In the genomic region with DNA sequence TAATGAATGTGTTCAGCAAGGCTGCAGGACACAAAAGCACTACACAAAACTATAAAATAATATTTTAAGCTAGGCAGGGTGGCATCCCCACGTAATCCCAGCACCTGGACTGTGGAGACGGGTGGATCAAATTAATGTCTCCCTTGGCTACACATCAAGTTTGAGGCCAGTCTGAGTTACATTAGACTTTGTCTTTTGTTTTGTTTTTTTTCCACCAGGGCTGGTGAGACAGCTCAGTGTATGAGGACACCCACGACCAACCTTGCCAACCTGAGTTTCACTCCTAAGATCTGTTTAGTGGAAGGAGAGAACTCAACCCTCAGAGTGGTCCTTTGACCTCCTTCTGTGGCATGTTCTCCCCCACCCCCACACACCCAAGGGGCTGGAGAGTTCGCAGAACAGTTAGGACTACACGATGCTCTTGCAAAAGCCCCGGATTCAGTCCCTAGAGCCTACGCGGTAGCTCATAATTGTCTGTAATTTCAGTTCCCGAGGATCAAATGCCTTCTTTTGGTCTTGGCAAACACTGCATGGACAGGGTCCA, we compare ENCODE assay signal across 16 mouse cellular contexts. TPM values are rescaled to one million over a fixed set of nuclear protein-coding genes. Genes with fewer than 3 reads are reported as not detected.
DNase-seq lines count a peak whose midpoint lies in the region; ATAC-seq lines count a peak whose summit lies in the region.
"Had no signal": no experiment of that assay in that cellular context is flagged by ENCODE, and none has a peak within 500 bp of the region (broad histone marks: within the 10 kb centered on the region; RNA-seq: fewer than 3 reads in every experiment).

No protein-coding gene starts in this region.

- no peak overlapping the region for H3K4me2 ChIP-seq in kidney, embryonic 16.5 days (replicated peaks; ENCODE audit: low read depth, low read length)
- H3K4me2 ChIP-seq in forebrain, embryonic 14.5 days (ENCODE audit: low read length) = no peak overlapping the region
- H3K4me2 ChIP-seq: embryonic facial prominence, embryonic 13.5 days; forebrain, embryonic 15.5 days; heart, embryonic 13.5 days; hindbrain, embryonic 15.5 days had no signal

- 70% methylated on average over 9 of the region's 9 CpGs for WGBS in kidney, embryonic 16.5 days
- whole genome bisulfite sequencing in forebrain, embryonic 14.5 days = 88% methylated on average over 9 of the region's 9 CpGs

- no peaks in the 10 kb centered on the region for H3K9me3 ChIP-seq in kidney, embryonic 16.5 days (ENCODE audit: low read length)
- H3K9me3 ChIP-seq in forebrain, embryonic 14.5 days (replicated peaks; ENCODE audit: control insufficient read depth, low read length) = no peaks in the 10 kb centered on the region
- H3K9me3 ChIP-seq: embryonic facial prominence, embryonic 13.5 days; forebrain, embryonic 15.5 days; heart, embryonic 13.5 days; hindbrain, embryonic 15.5 days had no signal

- H3K27ac ChIP-seq in kidney, embryonic 16.5 days (ENCODE audit: low read length) = no peak overlapping the region
- peak overlapping the region; percentile 38; the same call in 1 of the 2 replicates for H3K27ac ChIP-seq in brown adipose tissue, adult 24 weeks (replicated peaks; ENCODE audit: low read depth, low read length)
- no peak overlapping the region for H3K27ac ChIP-seq in forebrain, embryonic 14.5 days (ENCODE audit: low read depth, low read length)
- H3K27ac ChIP-seq: embryonic facial prominence, embryonic 13.5 days; forebrain, embryonic 15.5 days; heart, embryonic 13.5 days; hindbrain, embryonic 15.5 days had no signal

- DNase-seq in adrenal gland, postnatal 14 days = peak; percentile 65
- no peak for DNase-seq in adrenal gland, postnatal 4 days (ENCODE audit: low spot score in 2 of 2)
- DNase-seq in kidney, postnatal 36 days = peak; percentile 49
- DNase-seq in forebrain, embryonic 14.5 days (ENCODE audit: low spot score) = no peak
- DNase-seq: cerebellum, adult 18-20 months; cerebellum, adult 9-11 months; cerebellum, postnatal 36 days; gastrocnemius, postnatal 36 days; heart, adult 11 months; heart, postnatal 36 days had no signal

- H3K9ac ChIP-seq in kidney, embryonic 16.5 days (replicated peaks; ENCODE audit: low read length) = no peak overlapping the region
- no peak overlapping the region for H3K9ac ChIP-seq in forebrain, embryonic 14.5 days (ENCODE audit: low read length)
- H3K9ac ChIP-seq: embryonic facial prominence, embryonic 13.5 days; forebrain, embryonic 15.5 days; heart, embryonic 13.5 days; hindbrain, embryonic 15.5 days had no signal

- H3K36me3 ChIP-seq in kidney, embryonic 16.5 days (ENCODE audit: insufficient read depth, low read length) = no peaks in the 10 kb centered on the region
- H3K36me3 ChIP-seq in forebrain, embryonic 14.5 days (ENCODE audit: control insufficient read depth, insufficient read depth, low read length) = no peaks in the 10 kb centered on the region
- H3K36me3 ChIP-seq: embryonic facial prominence, embryonic 13.5 days; forebrain, embryonic 15.5 days; heart, embryonic 13.5 days; hindbrain, embryonic 15.5 days had no signal

- no peak overlapping the region for H3K4me3 ChIP-seq in kidney, embryonic 16.5 days (ENCODE audit: low read length)
- H3K4me3 ChIP-seq in brown adipose tissue, adult 24 weeks (ENCODE audit: insufficient read depth, low read depth, low read length) = no peak overlapping the region
- no peak overlapping the region for H3K4me3 ChIP-seq in forebrain, embryonic 14.5 days (ENCODE audit: low read depth, low read length)
- H3K4me3 ChIP-seq: embryonic facial prominence, embryonic 13.5 days; forebrain, embryonic 15.5 days; heart, embryonic 13.5 days; hindbrain, embryonic 15.5 days had no signal

- ATAC-seq in kidney, embryonic 16.5 days (ENCODE audit: low FRiP score, low TSS enrichment) = no peak
- ATAC-seq in forebrain, embryonic 14.5 days = no peak
- ATAC-seq: forebrain, embryonic 15.5 days had no signal

- H3K27me3 ChIP-seq in kidney, embryonic 16.5 days (ENCODE audit: insufficient read depth, low read length) = no peaks in the 10 kb centered on the region
- no peaks in the 10 kb centered on the region for H3K27me3 ChIP-seq in forebrain, embryonic 14.5 days (replicated peaks; ENCODE audit: control insufficient read depth, insufficient read depth, low read length)
- H3K27me3 ChIP-seq: embryonic facial prominence, embryonic 13.5 days; forebrain, embryonic 15.5 days; heart, embryonic 13.5 days; hindbrain, embryonic 15.5 days had no signal

- no peaks in the 10 kb centered on the region; the same call in 1 of the 2 replicates for H3K4me1 ChIP-seq in kidney, embryonic 16.5 days (ENCODE audit: insufficient read depth, low read length)
- H3K4me1 ChIP-seq in brown adipose tissue, adult 24 weeks (ENCODE audit: control insufficient read depth, insufficient read depth, insufficient read length, low read length) = peaks cover 9% of the 10 kb centered on the region
- no peaks in the 10 kb centered on the region for H3K4me1 ChIP-seq in forebrain, embryonic 14.5 days (ENCODE audit: control insufficient read depth, insufficient read depth, low read length)
- H3K4me1 ChIP-seq: forebrain, embryonic 15.5 days; hindbrain, embryonic 15.5 days had no signal

RNA-seq across cellular contexts. Expression of gene Il34, which starts 18.2 kb away (rescaled TPM):
- total RNA-seq in adrenal gland, postnatal 14 days (2021) = 7.5 and 9.5 TPM in 2 replicates
- total RNA-seq in adrenal gland, postnatal 4 days (2021) = 1 to 10 TPM; 5.6 to 9.2 TPM
- polyA plus RNA-seq in kidney, embryonic 16.5 days (2015; fragmentation: Nextera tagmentation; extraction: Ambion mirVana) = 3.0 and 3.2 TPM in 2 replicates
- 3.6 and 6.1 TPM in 2 replicates for polyA plus RNA-seq in brown adipose tissue, adult 24 weeks (2012; ENCODE audit: insufficient read depth, insufficient read length, missing spikeins)
- polyA plus RNA-seq in forebrain, embryonic 14.5 days (2014; fragmentation: Nextera tagmentation; extraction: Ambion mirVana) = 2.2 and 4.2 TPM in 2 replicates

RNA-seq across cellular contexts. Expression of gene Cog4, which starts 58.9 kb away (rescaled TPM):
- total RNA-seq in adrenal gland, postnatal 14 days (2021) = 74.1 and 87.0 TPM in 2 replicates
- total RNA-seq in adrenal gland, postnatal 4 days (2021) = 10 to 100 TPM; 59.7 to 64.1 TPM
- polyA plus RNA-seq in kidney, embryonic 16.5 days (2015; fragmentation: Nextera tagmentation; extraction: Ambion mirVana) = 86.9 and 88.5 TPM in 2 replicates
- 52.6 and 53.8 TPM in 2 replicates for polyA plus RNA-seq in brown adipose tissue, adult 24 weeks (2012; ENCODE audit: insufficient read depth, insufficient read length, missing spikeins)
- 56.1 and 61.5 TPM in 2 replicates for polyA plus RNA-seq in forebrain, embryonic 14.5 days (2014; fragmentation: Nextera tagmentation; extraction: Ambion mirVana)

RNA-seq across cellular contexts. Expression of gene Sf3b3, which starts 59.1 kb away (rescaled TPM):
- 68.2 and 79.1 TPM in 2 replicates for total RNA-seq in adrenal gland, postnatal 14 days (2021)
- total RNA-seq in adrenal gland, postnatal 4 days (2021) = 100 to 1,000 TPM in 1 of 2 experiments, 10 to 100 TPM in 1; 93.3 to 108 TPM
- polyA plus RNA-seq in kidney, embryonic 16.5 days (2015; fragmentation: Nextera tagmentation; extraction: Ambion mirVana) = 175 and 182 TPM in 2 replicates
- 8.6 and 13.7 TPM in 2 replicates for polyA plus RNA-seq in brown adipose tissue, adult 24 weeks (2012; ENCODE audit: insufficient read depth, insufficient read length, missing spikeins)
- polyA plus RNA-seq in forebrain, embryonic 14.5 days (2014; fragmentation: Nextera tagmentation; extraction: Ambion mirVana) = 98.5 and 111 TPM in 2 replicates

Comparison
In these comparisons a context has a peak if more than half of its experiments do, and no peak if none do; other contexts are left out.
1. DNase-seq: peak in adrenal gland, postnatal 14 days (single experiment) and kidney, postnatal 36 days (2 of 2); none in adrenal gland, postnatal 4 days (0 of 2) and forebrain, embryonic 14.5 days (single experiment).